Mouse (Mus musculus) MEL (cell line): ENCODE measurements around the gene Rsbn1l. TPM values are rescaled to one million over a fixed set of nuclear protein-coding genes. Genes with fewer than 3 reads are reported as not detected.

ENCODE experiments used
- DNase-seq: peaks from one replicate; pipeline ENCODE4 v3.0.0; 2011; ENCODE audit warnings: low read depth, low spot score
- H3K27ac ChIP-seq: 2 replicates; pipeline ENCODE4 v1.5.1; 2012; ENCODE audit warnings: low read depth, mild to moderate bottlenecking, control low read depth, low read length, moderate library complexity; ENCODE audit not compliant: control insufficient read depth
- H3K27me3 ChIP-seq, 2 experiments: fragments of 150-350 bp in 1 of 2; sonication (generic) in 1 of 2; 2 replicates each; pipeline ENCODE4 v1.6.1; 2012; ENCODE audit warnings: low read length in 2 of 2, mild to moderate bottlenecking in 2 of 2, improper control_type of control experiment in 1 of 2, moderate library complexity in 1 of 2; ENCODE audit not compliant: insufficient read depth in 2 of 2, control insufficient read depth in 1 of 2
- H3K36me3 ChIP-seq, 2 experiments: 2 replicates each; pipeline ENCODE4 v1.6.1; 2012 to 2014; ENCODE audit warnings: low read length in 2 of 2, improper control_type of control experiment in 1 of 2, inconsistent platforms in 1 of 2, mild to moderate bottlenecking in 1 of 2; ENCODE audit not compliant: insufficient read depth in 2 of 2, control insufficient read depth in 1 of 2
- H3K4me1 ChIP-seq, 2 experiments: fragments of 150-350 bp in 1 of 2; sonication (generic) in 1 of 2; 2 replicates each; pipeline ENCODE4 v1.6.1; 2012; ENCODE audit warnings: low read length in 2 of 2, improper control_type of control experiment in 1 of 2, mild to moderate bottlenecking in 1 of 2; ENCODE audit not compliant: insufficient read depth in 2 of 2, control insufficient read depth in 1 of 2
- H3K4me3 ChIP-seq, 2 experiments: fragments of 150-350 bp in 1 of 2; sonication (generic) in 1 of 2; 2 replicates each; pipeline ENCODE4 v1.5.1; 2012; ENCODE audit warnings: low read depth in 2 of 2, low read length in 2 of 2, mild to moderate bottlenecking in 2 of 2, moderate library complexity in 2 of 2, control low read depth in 1 of 2, improper control_type of control experiment in 1 of 2; ENCODE audit not compliant: control insufficient read depth in 1 of 2, insufficient read depth in 1 of 2
- H3K79me2 ChIP-seq: 2 replicates; pipeline ENCODE4 v1.6.1; 2012; ENCODE audit warnings: mild to moderate bottlenecking, low read length, moderate library complexity; ENCODE audit not compliant: control insufficient read depth, poor library complexity, insufficient read depth
- H3K9ac ChIP-seq: 2 replicates; pipeline ENCODE4 v1.6.1; 2012; ENCODE audit warnings: low read depth, mild to moderate bottlenecking, control low read depth, low read length, moderate library complexity; ENCODE audit not compliant: control insufficient read depth, poor library complexity, severe bottlenecking
- H3K9me3 ChIP-seq: fragments of 150-350 bp; sonication (generic); replicated peaks from 2 replicates; pipeline ENCODE4 v1.6.1; 2012; ENCODE audit warnings: mild to moderate bottlenecking, low read length, improper control_type of control experiment, moderate library complexity; ENCODE audit not compliant: insufficient read depth
- CHD1 ChIP-seq: IDR thresholded peaks from 2 replicates; pipeline ENCODE4 v1.6.1; 2012; ENCODE audit warnings: low read depth, mild to moderate bottlenecking, inconsistent platforms, low read length, improper control_type of control experiment
- ETS1 ChIP-seq: IDR thresholded peaks from 2 replicates; pipeline ENCODE4 v1.6.1; 2012; ENCODE audit warnings: low read depth, mild to moderate bottlenecking, inconsistent platforms, low read length, improper control_type of control experiment, moderate library complexity
- GABPA ChIP-seq: IDR thresholded peaks from 2 replicates; pipeline ENCODE4 v1.6.1; 2012; ENCODE audit warnings: low read depth, mild to moderate bottlenecking, inconsistent platforms, low read length, improper control_type of control experiment, moderate library complexity
- GATA1 ChIP-seq: IDR thresholded peaks from 2 replicates; pipeline ENCODE4 v1.6.1; 2011; ENCODE audit warnings: low read depth, low read length, improper control_type of control experiment
- HCFC1 ChIP-seq: IDR thresholded peaks from 2 replicates; pipeline ENCODE4 v1.6.1; 2012; ENCODE audit warnings: low read depth, mild to moderate bottlenecking, inconsistent platforms, low read length, improper control_type of control experiment, moderate library complexity
- KAT2A ChIP-seq: conservative IDR thresholded peaks from 2 replicates; pipeline ENCODE4 v1.6.1; 2012; ENCODE audit warnings: low read depth, low read length, improper control_type of control experiment, inconsistent platforms
- MAZ ChIP-seq: IDR thresholded peaks from 2 replicates; pipeline ENCODE4 v1.6.1; 2012; ENCODE audit warnings: low read depth, mild to moderate bottlenecking, inconsistent platforms, low read length, improper control_type of control experiment
- MXI1 ChIP-seq: IDR thresholded peaks from 2 replicates; pipeline ENCODE4 v1.6.1; 2011; ENCODE audit warnings: mild to moderate bottlenecking, low read depth, low read length, improper control_type of control experiment
- MYB ChIP-seq: IDR thresholded peaks from 2 replicates; pipeline ENCODE4 v1.6.1; 2011; ENCODE audit warnings: mild to moderate bottlenecking, low read depth, low read length, improper control_type of control experiment
- MYC ChIP-seq: IDR thresholded peaks from 2 replicates; pipeline ENCODE4 v1.6.1; 2011; ENCODE audit warnings: low read depth, mild to moderate bottlenecking, low read length, improper control_type of control experiment, moderate library complexity
- NRF1 ChIP-seq: IDR thresholded peaks from 2 replicates; pipeline ENCODE4 v1.6.1; 2014; ENCODE audit warnings: low read depth, mild to moderate bottlenecking, inconsistent platforms, low read length, improper control_type of control experiment, moderate library complexity; ENCODE audit not compliant: poor library complexity, insufficient read depth, severe bottlenecking
- POLR2AphosphoS2 ChIP-seq: IDR thresholded peaks from 2 replicates; pipeline ENCODE4 v1.6.1; 2011; ENCODE audit warnings: low read length, improper control_type of control experiment
- RCOR1 ChIP-seq: IDR thresholded peaks from 2 replicates; pipeline ENCODE4 v1.6.1; 2012; ENCODE audit warnings: low read depth, mild to moderate bottlenecking, inconsistent platforms, low read length, improper control_type of control experiment
- SIN3A ChIP-seq: IDR thresholded peaks from 2 replicates; pipeline ENCODE4 v1.6.1; 2012; ENCODE audit warnings: low read length, improper control_type of control experiment, inconsistent platforms
- SMC3 ChIP-seq: IDR thresholded peaks from 2 replicates; pipeline ENCODE4 v1.6.1; 2011; ENCODE audit warnings: low read depth, low read length, improper control_type of control experiment
- TAL1 ChIP-seq: IDR thresholded peaks from 2 replicates; pipeline ENCODE4 v1.6.1; 2012; ENCODE audit warnings: mild to moderate bottlenecking, inconsistent platforms, low read length, moderate library complexity, mixed read lengths
- UBTF ChIP-seq: IDR thresholded peaks from 2 replicates; pipeline ENCODE4 v1.6.1; 2012; ENCODE audit warnings: low read depth, mild to moderate bottlenecking, inconsistent platforms, low read length, improper control_type of control experiment, moderate library complexity, borderline replicate concordance; ENCODE audit not compliant: insufficient read depth
- USF1 ChIP-seq: IDR thresholded peaks from 2 replicates; pipeline ENCODE4 v1.6.1; 2014; ENCODE audit warnings: low read depth, mild to moderate bottlenecking, inconsistent platforms, low read length, improper control_type of control experiment, moderate library complexity
- ZC3H11A ChIP-seq: IDR thresholded peaks from 2 replicates; pipeline ENCODE4 v1.6.1; 2012; ENCODE audit warnings: low read depth, mild to moderate bottlenecking, inconsistent platforms, low read length, improper control_type of control experiment
- ZMIZ1 ChIP-seq: IDR thresholded peaks from 2 replicates; pipeline ENCODE4 v1.6.1; 2012; ENCODE audit warnings: low read depth, mild to moderate bottlenecking, inconsistent platforms, low read length, improper control_type of control experiment, moderate library complexity
- ZNF384 ChIP-seq: IDR thresholded peaks from 2 replicates; pipeline ENCODE4 v1.6.1; 2012; ENCODE audit warnings: low read depth, mild to moderate bottlenecking, inconsistent platforms, low read length, improper control_type of control experiment
- polyA plus RNA-seq, 2 experiments: library from polyadenylated mRNA; stranded (reverse) in 1 of 2; unstranded in 1 of 2; fragments of >175 nt in 1 of 2; fragments of >200 nt in 1 of 2; gene quantifications; 2 replicates each; pipeline versions ENCODE4 v1.2.1 to v1.2.4; 2012; ENCODE audit warnings: low replicate concordance in 2 of 2, low read depth in 1 of 2; ENCODE audit not compliant: insufficient read length in 2 of 2, insufficient read depth in 1 of 2, missing spikeins in 1 of 2
- total RNA-seq: library from RNA; depleted of rRNA; stranded (reverse); fragments of 300-350 nt; gene quantifications from 2 replicates; pipeline ENCODE4 v1.2.3, GENCODE M21; 2012

Rsbn1l gene
- total and polyA plus RNA-seq, 3 experiments: 5.0 to 78.2 (median 17.4) TPM

GRCm38 (mm10) chr5:20858404-20858803 is 97.8 kb downstream of the Rsbn1l start:
- no peak overlapping the region for H3K4me3 ChIP-seq
- H3K27me3 ChIP-seq: no peaks in the 10 kb centered on the region
- peaks cover 0 to 5% of the 10 kb centered on the region in 2 experiments; a peak in 2 of 4 replicates for H3K4me1 ChIP-seq
- H3K9me3 ChIP-seq: no peaks in the 10 kb centered on the region
- no peak for DNase-seq
- H3K36me3 ChIP-seq: peaks cover 8 to 9% of the 10 kb centered on the region in 2 experiments
- TF ChIP-seq KAT2A (no peak), CHD1 (no peak), SMC3 (no peak), MYB (no peak), TAL1 (no peak), MAZ (no peak), NRF1 (no peak), ZMIZ1 (no peak), UBTF (no peak), MXI1 (no peak), ETS1 (no peak)
- no peak overlapping the region for H3K27ac ChIP-seq
- peaks cover 9% of the 10 kb centered on the region; the same call in 1 of the 2 replicates for H3K79me2 ChIP-seq
- no peak overlapping the region for H3K9ac ChIP-seq

- H3K27me3 ChIP-seq: no peaks in the 10 kb centered on the region
- TF ChIP-seq MYC (no peak), USF1 (no peak), SMC3 (no peak), RCOR1 (no peak), TAL1 (no peak), ZC3H11A (no peak), HCFC1 (no peak), SIN3A (no peak), ZNF384 (no peak), POLR2AphosphoS2 (no peak), GATA1 (no peak), KAT2A (no peak), GABPA (no peak)
- H3K79me2 ChIP-seq: peaks cover 4% of the 10 kb centered on the region; the same call in 1 of the 2 replicates
- no peak overlapping the region for H3K4me3 ChIP-seq
- H3K9ac ChIP-seq: no peak overlapping the region
- no peak for DNase-seq
- H3K27ac ChIP-seq: no peak overlapping the region
- H3K4me1 ChIP-seq: no peaks in the 10 kb centered on the region
- H3K9me3 ChIP-seq: no peaks in the 10 kb centered on the region
- H3K36me3 ChIP-seq: peaks cover 7 to 8% of the 10 kb centered on the region in 2 experiments; a peak in 3 of 4 replicates
Observed at GRCm38 (mm10) chr5:20855066-20855465, 101.1 kb downstream of the Rsbn1l start.
